ENCODE assay signal across 8 mouse cellular contexts in the genomic region with DNA sequence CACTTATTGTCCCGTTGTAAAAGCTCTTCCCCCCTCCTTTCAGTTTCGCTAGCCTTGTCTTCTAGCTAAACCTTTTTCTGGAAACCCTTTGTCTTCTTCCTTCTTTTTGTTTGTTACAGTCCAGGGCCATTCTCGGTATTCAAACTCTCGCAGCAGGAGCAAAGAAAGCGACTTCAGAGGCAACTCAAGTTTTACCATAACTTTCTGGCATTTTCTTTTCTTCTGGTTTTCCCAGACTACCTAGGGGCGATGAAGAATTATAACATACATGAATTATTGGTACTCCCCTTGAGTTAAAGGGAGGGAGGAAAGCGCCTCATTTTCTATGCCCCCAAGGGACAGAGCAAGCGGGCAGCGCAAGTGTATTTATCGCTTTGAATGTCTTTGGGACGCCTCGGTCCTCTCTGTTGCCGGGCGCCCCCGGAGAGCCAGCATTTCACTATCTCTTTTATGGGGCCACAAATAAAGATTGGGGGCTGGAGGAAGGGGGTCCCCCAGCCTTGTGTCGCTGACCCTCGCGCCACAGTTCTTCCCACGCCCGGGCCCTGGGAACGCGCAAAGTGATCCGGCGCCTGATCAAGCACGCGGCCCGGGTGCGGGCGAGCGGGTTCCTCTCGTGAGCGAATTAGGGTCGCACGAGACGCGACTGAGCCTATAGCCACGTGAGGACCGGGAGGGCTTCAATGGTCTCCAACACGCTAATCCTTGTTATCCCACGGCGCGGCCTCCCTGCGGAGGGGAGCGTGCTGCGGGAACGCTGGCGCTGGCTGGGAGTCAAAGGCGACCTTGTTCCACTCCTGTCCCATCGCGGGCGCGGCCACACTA. TPM values are rescaled to one million over a fixed set of nuclear protein-coding genes. Genes with fewer than 3 reads are reported as not detected.
DNase-seq lines count a peak whose midpoint lies in the region; ATAC-seq and TF ChIP-seq lines count a peak whose summit lies in the region.

No protein-coding gene starts in this region.

- intact Hi-C loops in gastrocnemius, postnatal 36 days (cut with DNase I): no loop called here

- H3K4me3 ChIP-seq in layer of hippocampus, adult 2 months: peak overlapping the region; percentile 15; the same call in 1 of the 2 replicates
- peak overlapping the region; percentile 46 for H3K4me3 ChIP-seq in embryonic facial prominence, embryonic 10.5 days
- peak overlapping the region; percentile 20 for H3K4me3 ChIP-seq in hindbrain, postnatal 0 days (ENCODE audit: low read length)
- H3K4me3 ChIP-seq in neural tube, embryonic 15.5 days (replicated peaks): peak overlapping the region; percentile 31

- no peak overlapping the region for H3K27ac ChIP-seq in layer of hippocampus, adult 2 months
- H3K27ac ChIP-seq in embryonic facial prominence, embryonic 10.5 days (replicated peaks): peak overlapping the region; percentile 63
- no peak overlapping the region for H3K27ac ChIP-seq in hindbrain, postnatal 0 days
- H3K27ac ChIP-seq in neural tube, embryonic 15.5 days (replicated peaks): no peak overlapping the region

- no peak overlapping the region for H3K9ac ChIP-seq in hindbrain, postnatal 0 days (replicated peaks; ENCODE audit: low read length)
- H3K9ac ChIP-seq in neural tube, embryonic 15.5 days (replicated peaks): no peak overlapping the region

- under 1% methylated on average over 52 of the region's 52 CpGs for WGBS in embryonic facial prominence, embryonic 10.5 days
- 1% methylated on average over 52 of the region's 52 CpGs for WGBS in hindbrain, postnatal 0 days
- under 1% methylated on average over 52 of the region's 52 CpGs for WGBS in neural tube, embryonic 15.5 days

- no peak for TF ChIP-seq CTCF in layer of hippocampus, adult 2 months (conservative IDR thresholded peaks at IDR 0.05)
- TF ChIP-seq CTCF in hindbrain, postnatal 0 days (IDR thresholded peaks at IDR 0.05; ENCODE audit: low read depth): no peak

- H3K4me1 ChIP-seq in embryonic facial prominence, embryonic 10.5 days: peaks cover 49% of the 10 kb centered on the region
- H3K4me1 ChIP-seq in hindbrain, postnatal 0 days (ENCODE audit: insufficient read depth, low read length): no peaks in the 10 kb centered on the region; the same call in 1 of the 2 replicates
- H3K4me1 ChIP-seq in neural tube, embryonic 15.5 days: peaks cover 23% of the 10 kb centered on the region

- H3K9me3 ChIP-seq in embryonic facial prominence, embryonic 10.5 days: no peaks in the 10 kb centered on the region
- no peaks in the 10 kb centered on the region for H3K9me3 ChIP-seq in hindbrain, postnatal 0 days (ENCODE audit: low read length)
- H3K9me3 ChIP-seq in neural tube, embryonic 15.5 days (replicated peaks): no peaks in the 10 kb centered on the region

- H3K4me2 ChIP-seq in hindbrain, postnatal 0 days (ENCODE audit: low read depth, low read length): peak overlapping the region; percentile 46
- peak overlapping the region; percentile 55 for H3K4me2 ChIP-seq in neural tube, embryonic 15.5 days

- no peak for ATAC-seq in hindbrain, postnatal 0 days
- ATAC-seq in neural tube, embryonic 15.5 days (ENCODE audit: low FRiP score): no peak
- no peak for ATAC-seq in erythroid progenitor cell, adult 5-6 weeks (replicated peaks; ENCODE audit: low FRiP score, poor library complexity, severe bottlenecking)

- H3K36me3 ChIP-seq in embryonic facial prominence, embryonic 10.5 days (replicated peaks): no peaks in the 10 kb centered on the region
- no peaks in the 10 kb centered on the region for H3K36me3 ChIP-seq in hindbrain, postnatal 0 days (ENCODE audit: insufficient read depth, low read length)
- H3K36me3 ChIP-seq in neural tube, embryonic 15.5 days: no peaks in the 10 kb centered on the region

- no peak for DNase-seq in layer of hippocampus, adult 2 months (ENCODE audit: low spot score in 2 of 2)
- no peak for DNase-seq in layer of hippocampus, adult 8-10 months (ENCODE audit: low spot score in 2 of 2)
- DNase-seq in embryonic facial prominence, embryonic 10.5 days (ENCODE audit: low spot score): peak; percentile 57
- DNase-seq in hindbrain, postnatal 0 days (ENCODE audit: low spot score): no peak
- DNase-seq in adrenal gland, postnatal 36 days: no peak
- no peak for DNase-seq in gastrocnemius, postnatal 36 days

- peaks cover 100% of the 10 kb centered on the region for H3K27me3 ChIP-seq in embryonic facial prominence, embryonic 10.5 days (replicated peaks; ENCODE audit: low read depth, poor library complexity, severe bottlenecking)
- H3K27me3 ChIP-seq in hindbrain, postnatal 0 days (ENCODE audit: insufficient read depth, low read length): peaks cover 82% of the 10 kb centered on the region
- peaks cover 97% of the 10 kb centered on the region for H3K27me3 ChIP-seq in neural tube, embryonic 15.5 days (replicated peaks)

RNA-seq across cellular contexts. Expression of gene Neurog1, which starts 6.4 kb away (rescaled TPM):
- total RNA-seq in layer of hippocampus, adult 2 months (2021): under 1 TPM in 1 of 2 experiments, not detected in 1; 0.20 TPM
- under 1 TPM in 2 of 4 experiments, not detected in 2; 0.18 to 0.29 TPM for total RNA-seq in layer of hippocampus, adult 8-10 months (2022)
- polyA plus RNA-seq in embryonic facial prominence, embryonic 10.5 days (2016; fragmentation: Nextera tagmentation; extraction: Ambion mirVana): 11.2 and 15.5 TPM in 2 replicates
- 0.14 and 0.42 TPM in 2 replicates for total RNA-seq in hindbrain, postnatal 0 days (2014; rRNA removed)
- polyA plus RNA-seq in hindbrain, postnatal 0 days (2015; fragmentation: Nextera tagmentation; extraction: Ambion mirVana): 0.10 and 0.30 TPM in 2 replicates
- polyA plus RNA-seq in neural tube, embryonic 15.5 days (2015; fragmentation: Nextera tagmentation; extraction: Ambion mirVana): 0.18 TPM in 1 of 2 replicates, not detected in the other
- not detected for total RNA-seq in adrenal gland, postnatal 36 days (2021)
- total RNA-seq in erythroid progenitor cell, adult 5-6 weeks (2015; ENCODE audit: low replicate concordance): not detected in 2 replicates
- total RNA-seq in erythroid progenitor cell, adult 5-6 weeks (2017; ENCODE audit: low replicate concordance): not detected in 2 replicates
- not detected for total RNA-seq in gastrocnemius, postnatal 36 days (2021)

RNA-seq across cellular contexts. Expression of gene Cxcl14, which starts 37.9 kb away (rescaled TPM):
- total RNA-seq in layer of hippocampus, adult 2 months (2021): 100 to 1,000 TPM; 123 to 125 TPM
- 100 to 1,000 TPM; 120 to 148 (median 129) TPM for total RNA-seq in layer of hippocampus, adult 8-10 months (2022)
- 23.8 and 40.2 TPM in 2 replicates for polyA plus RNA-seq in embryonic facial prominence, embryonic 10.5 days (2016; fragmentation: Nextera tagmentation; extraction: Ambion mirVana)
- total RNA-seq in hindbrain, postnatal 0 days (2014; rRNA removed): 17.5 and 20.2 TPM in 2 replicates
- 19.2 and 19.9 TPM in 2 replicates for polyA plus RNA-seq in hindbrain, postnatal 0 days (2015; fragmentation: Nextera tagmentation; extraction: Ambion mirVana)
- 3.9 and 4.9 TPM in 2 replicates for polyA plus RNA-seq in neural tube, embryonic 15.5 days (2015; fragmentation: Nextera tagmentation; extraction: Ambion mirVana)
- total RNA-seq in adrenal gland, postnatal 36 days (2021): 10 to 100 TPM; 34.9 to 36.1 TPM
- total RNA-seq in erythroid progenitor cell, adult 5-6 weeks (2015; ENCODE audit: low replicate concordance): 1.1 and 2.9 TPM in 2 replicates
- total RNA-seq in erythroid progenitor cell, adult 5-6 weeks (2017; ENCODE audit: low replicate concordance): 1.9 and 2.6 TPM in 2 replicates
- total RNA-seq in gastrocnemius, postnatal 36 days (2021): 10 to 100 TPM; 43.4 to 63.2 TPM
